Mouse (Mus musculus): ENCODE measurements around the gene Tnr.
A peak's percentile ranks its signal among the peaks of the same experiment; 100 is the strongest.

Tnr gene

DNA sequence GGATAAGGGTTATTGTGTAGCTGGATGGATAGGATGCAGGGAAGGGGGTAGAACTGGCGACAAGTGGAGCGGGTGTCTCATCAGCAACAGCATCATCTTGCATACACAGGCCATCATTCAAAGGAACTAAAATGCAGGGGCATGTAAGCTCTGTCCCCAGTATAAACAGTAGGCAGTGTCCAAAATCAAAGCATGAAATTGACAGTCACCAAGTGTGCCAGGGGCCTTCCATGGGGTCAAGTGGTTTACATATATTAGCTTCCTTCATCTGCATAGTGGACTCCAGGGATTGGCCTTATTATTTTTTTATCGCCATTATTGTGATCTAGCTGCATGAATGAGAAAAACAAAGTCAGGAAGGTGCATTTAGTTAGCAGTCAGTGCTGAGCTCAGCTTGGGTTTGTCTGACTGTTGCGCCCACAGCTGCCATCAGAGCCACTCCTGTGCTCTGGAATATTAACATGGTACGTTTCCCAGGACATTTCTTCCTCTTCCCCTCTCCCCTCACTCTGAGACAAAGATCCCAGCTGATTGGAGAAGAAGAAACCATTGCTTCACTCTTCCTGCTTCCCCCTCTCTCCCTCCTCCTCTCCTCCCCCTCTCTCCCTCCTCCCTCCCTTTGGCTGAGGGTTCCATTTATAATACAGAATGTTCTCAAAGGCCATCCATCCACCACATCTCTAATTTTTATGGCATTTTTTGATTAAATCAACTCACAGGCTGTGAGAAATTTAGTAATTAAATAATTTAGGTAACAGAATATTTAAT lies 106.4 kb downstream of the Tnr start:
- DNase-seq (ENCODE audit: low read depth), result no peak

DNA sequence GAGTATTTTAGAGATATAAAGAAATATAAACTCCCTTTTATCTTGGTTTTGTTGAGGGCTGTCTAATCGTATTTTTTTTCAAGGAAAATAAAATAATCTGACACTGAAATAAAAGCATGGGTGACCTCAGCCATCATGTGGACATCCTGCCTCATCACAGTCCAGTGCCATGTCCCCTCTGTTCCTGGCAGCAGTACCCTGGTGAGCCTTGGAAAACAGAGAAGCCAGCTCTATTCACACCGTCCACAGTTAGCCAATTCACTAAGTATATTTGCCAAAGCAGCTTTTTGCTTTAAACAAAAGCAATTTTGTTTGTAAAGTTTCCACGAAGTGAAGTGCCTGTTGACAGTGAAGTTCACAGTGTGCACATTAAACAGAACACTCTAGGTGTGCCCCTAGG lies 109.0 kb downstream of the Tnr start:
- no peak for DNase-seq (ENCODE audit: low read depth)

DNA sequence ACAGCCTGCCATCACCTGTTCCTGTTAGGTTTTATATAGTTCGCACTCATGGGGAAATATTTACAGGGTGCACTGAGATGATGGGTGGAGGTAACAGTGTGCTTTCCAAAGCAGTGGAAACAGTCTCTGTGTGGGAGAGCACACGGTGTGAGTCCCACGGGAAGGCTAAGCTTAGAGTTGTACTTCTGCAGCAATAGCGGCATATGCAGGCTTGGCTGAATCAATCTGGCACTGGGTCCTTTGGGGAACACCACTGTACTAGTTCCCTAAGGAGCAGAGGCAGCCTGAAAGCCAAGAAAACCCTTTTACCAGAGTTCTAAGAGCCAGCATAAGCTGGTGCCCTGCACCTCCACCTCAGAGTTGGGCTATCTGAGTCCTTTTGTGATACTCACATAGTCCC lies 115.8 kb downstream of the Tnr start:
- no peak for DNase-seq (ENCODE audit: low read depth)

DNA sequence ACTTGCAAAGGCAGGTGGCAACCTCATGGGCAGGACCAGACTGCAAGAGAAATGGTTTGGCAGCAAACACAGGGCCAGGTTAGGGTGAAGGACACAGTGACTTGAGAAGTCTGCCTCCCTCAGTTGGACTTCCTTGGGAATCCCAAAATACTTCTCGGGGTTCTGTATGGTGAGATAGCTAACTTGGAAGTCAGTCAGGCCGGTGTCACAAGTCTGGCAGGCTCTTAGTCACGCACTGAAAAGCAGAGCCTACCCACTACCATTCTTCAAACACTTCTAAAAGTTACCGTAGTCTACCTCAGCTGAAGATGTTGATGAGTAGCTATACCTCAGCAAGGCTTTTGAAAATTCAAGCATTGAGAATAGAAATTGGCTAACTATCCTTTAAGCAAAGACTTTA lies 122.2 kb downstream of the Tnr start:
- DNase-seq (ENCODE audit: low read depth), result no peak

DNA sequence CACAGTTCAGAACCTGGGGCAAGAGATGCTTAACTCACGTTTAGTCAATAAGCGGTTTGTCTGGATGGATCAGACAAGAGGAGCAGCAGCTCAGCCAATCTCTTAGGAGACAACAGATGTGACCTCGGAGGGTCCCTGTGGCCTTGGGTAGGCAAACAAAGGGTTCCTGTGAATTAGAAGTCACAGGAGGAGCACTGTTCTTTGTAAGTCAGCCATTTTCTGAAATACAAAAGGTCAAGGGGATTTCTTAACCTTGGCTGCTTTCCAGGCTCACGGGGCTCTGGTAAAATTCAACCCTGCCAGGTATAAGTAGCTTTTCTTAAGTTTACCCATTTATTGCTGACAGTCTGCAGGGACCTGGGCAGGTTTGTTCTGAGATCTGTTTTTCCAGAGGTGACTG lies 126.9 kb downstream of the Tnr start:
- no peak for DNase-seq (ENCODE audit: low read depth)

DNA sequence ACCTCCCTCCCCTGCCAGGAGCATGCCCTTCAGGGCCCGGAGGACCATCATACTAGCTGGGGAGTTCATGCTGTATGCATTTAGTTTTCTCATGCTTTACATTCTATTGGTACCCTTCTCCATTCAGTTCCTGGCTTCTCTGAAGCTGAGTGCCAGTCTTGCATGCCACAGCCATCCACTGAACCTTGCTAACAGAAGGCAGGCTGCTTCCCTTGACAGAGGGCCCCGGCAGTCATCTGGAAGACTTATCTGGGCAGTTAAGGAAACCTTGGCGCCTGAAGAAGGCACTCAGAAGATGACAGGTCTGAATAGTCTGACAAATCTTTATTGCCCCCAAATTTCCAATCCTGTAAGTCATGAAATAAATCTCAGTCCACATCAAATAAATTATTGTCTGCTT lies 131.7 kb downstream of the Tnr start:
- no peak for DNase-seq (ENCODE audit: low read depth)

DNA sequence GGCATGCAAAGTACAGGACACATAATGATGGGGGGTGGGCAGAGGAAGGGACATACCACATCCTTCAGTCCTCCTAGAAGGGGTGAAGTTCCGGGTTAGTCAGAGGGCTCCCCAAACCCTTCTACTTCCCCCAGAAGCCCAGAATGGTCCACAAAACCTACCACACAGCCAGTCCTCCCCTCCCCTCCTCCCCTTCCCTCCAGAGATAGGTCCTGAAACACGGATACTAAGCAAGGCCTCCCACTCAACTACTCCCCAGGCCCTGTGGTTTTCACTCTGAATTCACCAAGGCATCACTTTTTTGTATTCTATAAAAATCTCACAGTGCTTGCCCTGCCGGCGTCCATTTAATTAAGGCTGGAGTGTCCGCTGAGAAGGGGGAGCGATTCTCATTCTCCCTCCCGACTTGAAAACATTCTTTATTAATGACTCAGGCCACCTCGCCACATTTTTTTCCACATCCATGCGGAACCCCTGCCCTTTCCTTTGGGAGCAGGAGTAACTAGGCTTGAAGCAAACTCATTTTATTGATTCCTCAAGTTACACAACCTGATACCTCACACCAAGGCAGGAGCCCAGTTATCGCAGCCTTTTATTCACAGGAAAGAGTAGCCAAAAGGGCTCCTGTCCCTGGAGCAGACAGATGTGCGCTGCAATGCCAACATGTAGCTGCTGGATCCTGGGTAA lies 134.4 kb downstream of the Tnr start:
- peak; percentile 74 for DNase-seq (ENCODE audit: low read depth)

DNA sequence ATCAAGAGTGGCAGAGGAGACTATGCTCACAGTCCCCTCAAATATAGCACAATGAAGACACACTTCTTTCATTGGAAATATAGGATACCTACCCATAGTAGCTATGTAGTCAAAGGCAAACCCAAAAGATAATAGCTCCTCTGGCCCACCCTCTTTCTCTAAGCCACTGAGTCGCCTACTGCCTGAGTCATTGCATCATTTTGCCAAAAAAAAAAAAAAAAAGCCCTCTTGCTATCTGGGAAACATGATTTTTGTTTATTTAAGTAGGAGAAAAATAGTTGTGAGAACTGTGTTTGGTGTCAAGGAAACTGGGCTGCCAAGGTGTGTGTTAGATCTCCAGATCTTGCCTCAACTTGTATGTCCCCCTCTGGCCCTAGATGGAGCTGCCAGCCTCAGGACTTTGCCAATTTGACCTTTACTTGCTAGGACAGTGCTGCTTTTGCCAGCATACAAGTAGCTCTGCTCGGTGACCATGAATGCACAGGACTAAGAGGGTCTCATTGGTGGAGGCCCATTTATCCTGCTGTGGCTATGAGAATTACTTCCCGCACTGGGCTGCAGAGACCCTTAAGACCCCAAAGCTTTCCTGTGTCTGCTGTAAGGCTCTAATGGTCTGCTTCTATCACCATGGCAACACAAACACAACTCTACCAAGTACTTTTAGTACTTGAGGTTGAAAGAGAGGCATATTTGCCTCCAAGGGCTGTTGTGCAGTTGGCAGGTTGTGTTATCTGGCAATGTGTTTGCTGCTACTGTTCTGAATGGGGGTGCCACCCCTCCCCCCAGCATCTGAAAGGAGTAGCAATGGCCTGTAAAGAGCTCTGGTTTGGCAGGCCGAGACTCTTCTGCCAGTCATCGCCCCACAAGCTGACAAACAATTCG lies 137.3 kb downstream of the Tnr start:
- DNase-seq (ENCODE audit: low read depth), result peak; percentile 41

DNA sequence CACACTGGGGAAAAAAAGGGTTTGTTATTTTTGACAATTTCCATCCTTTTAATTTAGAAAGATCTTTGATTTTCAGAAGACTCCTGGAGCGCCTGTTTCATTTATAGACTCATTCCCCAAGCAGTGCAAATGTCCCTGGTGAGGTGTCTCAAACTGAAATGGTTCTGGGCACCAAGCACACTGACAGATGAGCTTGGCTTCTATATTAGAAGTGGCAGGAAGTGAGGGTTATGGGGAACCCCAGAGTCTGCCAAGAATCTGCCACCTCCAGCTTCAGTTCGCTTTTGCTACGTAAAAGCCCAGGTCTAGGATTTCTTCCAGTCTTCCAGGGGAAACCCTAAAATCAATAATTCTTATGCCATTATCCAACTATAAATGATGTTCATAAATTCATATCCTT lies 140.9 kb downstream of the Tnr start:
- DNase-seq (ENCODE audit: low read depth), result no peak

DNA sequence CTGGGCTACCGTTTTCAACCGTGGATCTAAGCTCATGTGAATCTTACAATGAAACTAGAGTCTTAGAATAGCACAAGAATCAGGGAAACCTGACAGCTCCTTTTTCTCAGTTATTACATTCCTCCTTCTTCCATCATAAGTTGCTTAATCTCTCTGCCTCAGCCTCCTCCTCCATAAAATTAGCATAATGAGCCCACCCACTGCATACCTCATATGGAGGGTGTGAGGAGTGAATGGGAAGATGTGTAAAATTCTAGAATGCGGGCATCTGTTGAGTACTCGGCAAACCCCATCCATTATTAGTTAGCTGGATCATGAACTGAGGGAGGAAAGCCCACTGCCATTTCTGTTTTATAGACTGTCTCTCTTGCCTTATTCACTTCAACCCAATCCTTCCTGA lies 141.4 kb downstream of the Tnr start:
- DNase-seq (ENCODE audit: low read depth), result no peak

DNA sequence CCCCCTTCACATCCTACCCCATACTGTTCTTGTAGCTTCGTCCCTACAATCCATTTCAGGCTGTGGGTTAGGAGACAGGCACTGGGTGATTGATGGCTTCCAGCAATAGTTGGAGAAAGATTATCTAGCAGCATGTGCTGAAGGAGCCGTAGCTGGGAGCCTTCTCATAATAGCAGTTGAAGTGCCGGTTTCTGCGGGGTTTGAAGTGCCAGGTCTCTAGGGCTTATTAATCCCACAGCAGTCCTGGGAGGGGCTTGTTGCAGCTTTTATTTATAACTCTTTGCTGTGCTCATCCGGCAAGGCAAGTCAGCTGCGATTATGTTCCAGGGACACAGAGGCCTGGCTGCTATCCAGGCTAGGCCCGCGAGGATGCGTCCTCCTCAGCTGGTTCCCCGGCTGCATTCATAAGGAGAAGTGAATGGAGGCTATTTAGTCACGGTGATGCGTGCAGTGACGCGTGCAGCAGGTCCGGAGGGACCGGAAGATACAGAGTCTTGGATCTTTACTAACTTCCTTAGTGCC lies 147.1 kb downstream of the Tnr start:
- DNase-seq (ENCODE audit: low read depth), result no peak

DNA sequence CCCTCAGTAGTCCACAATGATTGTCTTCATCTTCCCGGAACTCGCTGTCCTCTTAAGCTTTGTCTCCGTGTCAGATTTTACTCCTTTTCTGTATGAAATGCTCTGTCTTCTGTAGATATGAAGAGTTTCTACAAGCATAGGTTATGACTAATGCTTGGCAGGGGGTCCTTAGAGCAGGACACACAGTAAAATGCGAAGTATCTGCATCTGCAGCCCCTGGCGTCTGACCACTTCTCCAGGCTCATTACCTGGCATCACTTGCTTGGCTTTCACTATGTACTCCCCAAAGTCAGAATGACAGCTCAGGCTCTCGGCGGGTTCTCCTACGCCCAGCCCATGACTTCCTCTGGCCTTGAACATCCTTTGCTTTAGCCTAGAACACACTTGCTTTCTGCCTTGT lies 147.6 kb downstream of the Tnr start:
- DNase-seq (ENCODE audit: low read depth), result no peak

DNA sequence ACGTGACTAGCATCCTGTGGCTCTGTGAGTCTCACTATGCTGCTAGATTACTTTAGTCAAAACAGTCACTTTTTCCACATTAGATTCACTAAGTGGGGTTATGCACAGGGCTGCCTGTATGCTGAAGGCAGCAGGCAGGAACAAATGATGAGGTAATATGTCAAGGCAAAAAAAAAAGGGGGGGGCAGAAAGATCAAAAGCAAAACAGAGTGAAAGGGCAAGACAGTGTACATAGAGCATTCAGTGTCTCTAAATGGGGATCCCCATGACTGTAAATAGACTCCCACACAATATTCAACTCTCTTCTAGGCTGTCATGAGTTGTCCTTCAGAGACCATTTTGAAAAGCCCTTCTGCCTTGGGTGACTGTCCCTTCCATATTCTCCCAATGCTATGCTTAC lies 150.7 kb downstream of the Tnr start:
- DNase-seq (ENCODE audit: low read depth), result no peak

DNA sequence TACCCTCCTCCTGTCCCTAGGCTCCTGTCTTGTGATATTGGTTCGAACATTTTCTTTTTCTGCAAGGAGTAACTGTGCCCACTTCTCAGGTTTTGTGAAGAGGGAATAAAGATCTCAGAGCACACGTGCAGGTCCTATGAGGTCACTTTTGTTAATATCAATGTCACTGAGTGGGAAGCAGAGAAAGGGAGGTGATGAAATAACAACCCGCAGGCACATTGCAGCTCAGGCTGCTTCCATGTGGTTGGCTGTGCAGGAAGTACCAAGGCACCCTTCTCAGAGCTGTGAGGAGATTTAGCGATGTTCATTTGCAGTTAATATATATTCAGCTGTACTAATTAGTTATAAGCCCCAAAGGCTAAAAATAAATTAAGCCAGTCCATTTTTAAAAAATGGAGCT lies 151.9 kb downstream of the Tnr start:
- no peak for DNase-seq (ENCODE audit: low read depth)

DNA sequence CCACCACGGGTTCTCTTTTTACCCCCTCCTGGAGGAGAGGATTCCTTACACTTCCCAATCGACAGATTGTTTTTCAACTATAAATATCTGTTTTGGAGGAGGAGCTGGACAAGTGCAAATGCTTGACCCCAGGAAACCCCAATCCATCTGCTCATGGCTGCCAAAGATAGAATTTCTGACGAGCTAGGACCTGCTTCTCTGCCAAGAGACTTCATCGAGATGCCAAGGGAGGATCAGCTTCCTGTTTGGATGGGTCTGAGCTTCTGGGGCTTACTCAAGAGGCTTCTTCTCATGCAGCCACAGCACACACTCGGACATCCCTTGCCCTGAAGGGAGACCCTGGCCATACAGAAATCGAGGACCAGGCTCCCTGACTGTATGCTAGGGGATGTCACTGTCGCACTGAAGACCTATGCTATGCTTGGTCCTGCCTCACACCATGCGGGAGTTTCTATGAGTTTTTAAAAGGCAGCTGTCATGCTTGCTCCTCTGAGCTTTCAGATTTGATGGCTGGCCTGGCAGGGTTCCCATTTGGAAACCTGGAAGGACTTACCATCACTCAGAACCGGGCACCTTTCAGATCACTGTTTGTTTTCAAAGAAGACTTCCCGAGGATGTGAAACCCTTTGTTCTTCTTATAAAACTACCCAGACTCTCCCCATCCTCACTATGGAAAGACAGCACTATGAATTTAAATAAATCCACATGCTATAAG lies 154.8 kb downstream of the Tnr start:
- peak; percentile 58 for DNase-seq (ENCODE audit: low read depth)

DNA sequence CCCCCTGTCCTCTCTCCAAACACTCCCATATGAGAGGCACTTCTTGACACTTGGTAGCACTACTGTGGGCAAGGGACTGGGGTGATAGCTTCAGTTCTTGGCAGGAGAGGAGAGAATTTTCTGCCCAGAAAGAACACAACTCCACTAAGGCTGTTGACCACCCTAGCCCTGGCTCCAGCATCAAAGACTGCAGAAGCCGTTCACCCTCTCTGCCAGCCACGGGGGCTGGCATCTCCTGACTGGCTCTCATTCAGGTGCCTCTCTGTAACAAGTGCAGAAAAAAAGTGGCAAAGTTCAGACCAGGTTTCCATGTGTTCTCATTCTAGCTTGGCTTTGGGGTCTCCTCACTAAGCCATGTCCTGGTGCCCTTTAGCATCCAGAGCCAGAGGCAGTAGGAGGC lies 157.7 kb downstream of the Tnr start:
- DNase-seq (ENCODE audit: low read depth), result no peak

DNA sequence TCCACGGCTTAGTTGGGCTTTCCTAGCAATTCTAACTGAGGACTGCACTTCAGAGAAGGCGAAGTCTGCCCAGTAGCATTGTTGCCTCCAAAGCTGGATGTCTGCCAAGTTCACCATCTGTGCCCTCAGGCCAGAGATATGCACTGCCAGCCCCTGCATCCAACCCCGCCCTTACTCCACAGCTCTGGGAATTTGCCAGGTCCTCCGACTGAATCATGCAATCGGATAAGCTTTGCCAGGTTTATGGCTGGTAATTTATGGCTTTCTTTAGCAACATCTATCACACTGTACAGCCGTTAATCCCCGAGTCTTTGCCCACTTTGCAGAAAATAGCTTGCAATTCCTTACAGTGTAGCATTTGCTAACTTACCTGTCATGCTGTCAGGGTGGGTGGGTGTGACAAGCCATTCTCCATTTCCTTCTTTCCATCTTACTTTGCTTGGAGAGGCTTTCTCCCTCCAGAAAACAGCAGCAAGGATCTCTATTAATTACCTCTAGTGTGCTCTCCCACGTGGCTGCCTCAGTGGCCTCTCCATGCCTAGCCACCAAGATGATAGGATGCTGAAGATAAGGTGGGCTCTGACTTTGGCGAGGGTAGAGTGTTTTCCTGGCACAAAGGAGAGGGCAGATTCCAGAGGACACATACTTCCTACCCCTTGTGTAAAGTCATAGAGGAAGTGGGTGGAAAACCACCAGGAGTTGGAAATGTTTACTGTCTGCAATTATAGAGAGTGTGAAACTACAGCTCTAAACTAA lies 163.1 kb downstream of the Tnr start:
- DNase-seq (ENCODE audit: low read depth), result peak; percentile 99

DNA sequence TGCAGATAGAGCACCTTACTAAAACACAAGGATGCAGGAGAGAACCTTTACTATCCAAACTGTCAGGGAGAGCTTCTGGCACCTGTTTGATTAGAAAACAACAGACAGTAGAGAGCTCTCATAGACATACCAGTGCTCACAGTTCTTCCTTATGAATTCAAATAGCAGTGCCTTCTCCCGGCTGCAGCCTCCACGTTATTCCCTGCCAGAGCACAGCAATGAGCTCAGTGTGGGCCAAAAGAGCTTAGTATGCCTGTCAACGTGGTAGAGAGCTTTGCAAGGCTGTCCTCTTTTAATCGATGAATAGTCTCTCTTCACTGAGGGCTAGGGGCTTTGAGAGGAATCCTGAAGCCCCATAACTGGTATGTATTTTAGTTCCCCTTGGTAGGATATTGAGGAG lies 173.1 kb downstream of the Tnr start:
- DNase-seq (ENCODE audit: low read depth), result no peak

DNA sequence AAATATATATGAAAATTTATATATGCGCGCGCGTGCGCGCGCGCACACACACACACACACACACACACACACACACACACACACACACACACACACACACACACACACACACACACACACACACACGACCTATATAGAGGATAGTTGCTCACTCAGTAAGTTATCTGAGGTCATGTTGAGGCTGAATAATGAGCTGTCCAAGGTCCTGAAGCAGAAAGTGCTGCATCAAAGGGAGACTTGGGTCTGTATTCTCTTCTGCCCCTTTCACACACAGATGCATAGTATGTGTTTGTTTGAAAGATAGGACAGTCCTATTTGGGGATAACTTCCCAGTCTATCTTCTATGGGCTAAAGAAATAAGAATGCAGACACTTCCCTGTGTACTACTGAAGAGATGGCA lies 178.5 kb downstream of the Tnr start:
- DNase-seq (ENCODE audit: low read depth), result peak; percentile 85

DNA sequence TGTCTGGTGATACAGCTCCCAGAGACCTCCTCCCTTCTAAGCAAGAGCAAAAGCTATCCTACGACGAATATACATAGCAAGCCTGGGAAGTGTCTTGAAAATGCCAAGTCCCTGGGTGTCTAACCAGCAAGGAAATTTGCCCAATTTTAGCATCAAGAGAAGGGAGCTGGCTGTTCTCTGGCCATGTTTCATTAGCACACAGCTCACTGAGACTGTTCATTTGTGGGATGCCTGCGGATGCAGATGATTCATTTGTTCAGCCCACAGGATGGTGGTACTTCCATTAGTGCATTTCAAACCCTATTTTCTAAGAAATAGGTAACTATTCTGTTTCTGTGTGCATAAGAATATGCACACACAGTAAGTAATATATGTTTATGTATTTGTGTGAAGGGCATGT lies 181.4 kb downstream of the Tnr start:
- DNase-seq (ENCODE audit: low read depth), result peak; percentile 11

DNA sequence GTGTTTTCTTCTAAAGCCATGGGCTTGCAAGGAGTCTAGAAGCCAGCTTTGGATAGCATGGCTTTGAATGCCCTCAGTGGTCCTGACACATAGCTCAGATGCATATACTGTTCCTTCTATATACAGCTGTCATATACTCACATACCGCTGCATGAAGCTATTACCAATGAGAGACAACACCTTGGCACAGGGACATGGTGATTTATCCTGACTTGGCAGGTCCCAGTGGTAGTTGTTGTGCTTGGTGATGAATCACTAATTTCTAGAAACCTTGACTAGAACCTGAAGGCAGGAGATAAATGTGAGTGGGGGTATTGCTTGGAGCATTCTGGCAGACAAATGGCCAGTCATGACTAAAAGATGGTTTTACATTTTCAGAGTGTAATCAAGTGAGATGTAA lies 192.7 kb downstream of the Tnr start:
- DNase-seq (ENCODE audit: low read depth), result peak; percentile 50
